Mouse (Mus musculus): ENCODE data around the gene Itpr1.
A peak's percentile ranks its signal among the peaks of the same experiment; 100 is the strongest.

Gene Itpr1

DNA sequence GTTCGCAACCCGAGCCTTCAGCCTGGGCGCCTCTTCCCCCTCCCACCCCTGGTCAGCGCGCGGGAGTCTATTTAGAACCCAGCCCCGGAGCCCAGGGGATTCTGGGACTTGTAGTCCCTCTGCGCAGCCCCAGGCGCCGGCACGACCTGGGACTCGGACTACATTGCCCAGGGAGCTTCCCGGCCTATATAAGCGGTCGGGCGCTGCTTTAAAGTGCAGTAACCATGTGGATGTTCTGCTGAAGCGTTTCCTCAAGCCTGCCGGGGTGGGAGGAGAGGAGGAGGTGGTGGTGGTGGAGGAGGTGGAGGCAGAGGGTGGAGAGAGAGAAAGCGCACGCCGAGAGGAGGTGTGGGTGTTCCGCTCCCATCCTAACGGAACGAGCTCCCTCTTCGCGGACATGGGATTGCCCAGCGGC is at the start of gene Itpr1:
Gene Itpr1, plus strand, starts transcription at position 216 of the 415 bp plus-strand sequence.
- peak; percentile 98 for DNase-seq (ENCODE audit: low spot score)

DNA sequence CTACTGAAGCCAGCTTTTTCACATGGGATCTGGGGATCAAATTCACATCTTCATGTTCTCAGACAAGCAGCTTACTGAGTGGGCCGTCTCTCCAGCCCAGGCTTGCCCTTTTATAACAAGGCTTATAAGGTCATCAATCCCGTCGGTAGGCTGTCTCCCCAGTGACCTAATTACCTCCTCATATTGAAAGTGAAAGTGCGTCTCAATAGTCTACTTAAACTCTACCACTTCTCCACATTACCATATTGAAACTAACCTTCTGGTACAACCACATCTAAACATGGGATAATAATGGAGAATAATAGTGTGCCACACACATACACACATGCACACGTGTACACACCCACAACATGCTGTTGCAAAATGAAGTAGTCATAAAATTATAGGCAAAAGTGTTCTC is 48.0 kb upstream of the Itpr1 start:
- DNase-seq (ENCODE audit: low spot score) = no peak

DNA sequence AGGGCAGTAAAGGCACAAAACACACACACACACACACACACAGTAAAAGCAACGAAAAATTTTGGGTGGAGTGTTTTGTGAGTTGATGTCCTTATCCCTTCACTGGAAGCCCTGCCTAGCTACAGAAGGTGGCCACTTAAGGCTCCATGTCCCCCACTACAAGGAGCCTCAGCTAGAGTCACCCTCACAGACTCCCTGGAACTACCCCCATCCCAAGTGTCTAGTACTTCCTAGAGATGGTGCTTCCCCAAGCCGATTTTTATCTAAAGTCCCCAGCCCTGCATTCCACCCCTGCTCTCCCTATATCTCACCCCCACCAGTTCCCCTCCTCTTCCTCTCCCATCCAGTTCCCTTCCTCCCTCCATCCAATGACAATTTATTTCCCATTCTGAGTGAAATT is 47.3 kb upstream of the Itpr1 start:
- DNase-seq (ENCODE audit: low spot score) = no peak

DNA sequence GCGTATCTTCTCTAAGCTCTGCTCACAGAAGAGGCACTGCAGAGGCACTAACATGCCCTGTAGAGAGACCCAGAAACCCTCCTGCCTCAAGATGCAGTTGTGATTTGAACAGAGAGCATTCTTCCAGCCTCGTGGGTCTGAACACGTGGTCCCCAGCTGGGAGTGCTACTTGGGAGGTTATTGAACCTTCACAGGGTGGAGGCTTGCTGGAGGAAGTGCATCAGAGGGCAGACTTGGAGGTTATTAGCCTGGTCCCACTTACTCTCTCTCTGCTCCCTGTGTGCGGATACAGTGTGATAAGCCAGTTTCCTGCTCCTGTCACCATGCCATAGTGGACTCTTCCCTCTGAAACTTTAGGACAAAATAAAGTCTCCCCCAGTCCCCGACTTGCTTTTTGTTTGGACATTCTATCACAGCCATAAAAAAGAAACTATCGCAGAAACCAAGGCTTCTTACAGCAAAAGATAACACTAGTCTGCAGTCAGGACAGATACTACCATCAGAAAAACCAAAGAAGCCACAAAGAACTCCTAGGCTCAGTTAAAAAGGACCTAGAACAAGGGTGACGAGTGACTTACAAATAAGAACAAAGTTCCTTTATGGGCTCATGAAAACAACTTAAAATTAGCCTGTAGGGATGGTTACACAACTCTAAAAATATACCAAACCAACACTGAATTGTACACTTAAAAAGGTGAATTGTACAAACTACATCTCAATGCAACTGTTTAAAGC is 44.8 kb upstream of the Itpr1 start:
- DNase-seq (ENCODE audit: low spot score) = no peak

DNA sequence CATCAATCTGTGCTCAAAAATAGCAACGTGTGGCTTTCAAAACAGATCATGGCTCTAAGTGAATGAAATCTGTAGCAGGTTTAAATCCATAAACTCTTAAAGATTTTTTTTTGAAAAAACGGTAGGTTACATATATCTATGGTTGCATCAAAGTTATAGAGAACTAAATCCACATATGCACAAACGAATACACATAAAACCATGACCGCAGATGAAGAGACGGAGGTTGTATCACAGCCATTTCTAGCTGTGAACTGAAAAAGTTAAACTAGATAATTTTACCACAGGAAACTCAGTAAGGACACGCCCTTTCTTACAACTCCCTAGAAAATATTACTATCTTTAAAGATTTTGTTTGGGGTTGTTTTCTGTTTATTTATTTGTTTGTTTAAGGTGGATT is 44.2 kb upstream of the Itpr1 start:
- DNase-seq (ENCODE audit: low spot score) = no peak

- no peak for DNase-seq (ENCODE audit: low spot score)
These were observed 43.4 kb upstream of the Itpr1 start for GRCm38 (mm10) chr6:108169466-108169865.

GRCm38 (mm10) chr6:108172219-108172618 is 40.7 kb upstream of the Itpr1 start:
- DNase-seq (ENCODE audit: low spot score) = no peak

GRCm38 (mm10) chr6:108174181-108174580 is 38.7 kb upstream of the Itpr1 start:
- no peak for DNase-seq (ENCODE audit: low spot score)

GRCm38 (mm10) chr6:108179087-108179486 is 33.8 kb upstream of the Itpr1 start:
- no peak for DNase-seq (ENCODE audit: low spot score)

DNA sequence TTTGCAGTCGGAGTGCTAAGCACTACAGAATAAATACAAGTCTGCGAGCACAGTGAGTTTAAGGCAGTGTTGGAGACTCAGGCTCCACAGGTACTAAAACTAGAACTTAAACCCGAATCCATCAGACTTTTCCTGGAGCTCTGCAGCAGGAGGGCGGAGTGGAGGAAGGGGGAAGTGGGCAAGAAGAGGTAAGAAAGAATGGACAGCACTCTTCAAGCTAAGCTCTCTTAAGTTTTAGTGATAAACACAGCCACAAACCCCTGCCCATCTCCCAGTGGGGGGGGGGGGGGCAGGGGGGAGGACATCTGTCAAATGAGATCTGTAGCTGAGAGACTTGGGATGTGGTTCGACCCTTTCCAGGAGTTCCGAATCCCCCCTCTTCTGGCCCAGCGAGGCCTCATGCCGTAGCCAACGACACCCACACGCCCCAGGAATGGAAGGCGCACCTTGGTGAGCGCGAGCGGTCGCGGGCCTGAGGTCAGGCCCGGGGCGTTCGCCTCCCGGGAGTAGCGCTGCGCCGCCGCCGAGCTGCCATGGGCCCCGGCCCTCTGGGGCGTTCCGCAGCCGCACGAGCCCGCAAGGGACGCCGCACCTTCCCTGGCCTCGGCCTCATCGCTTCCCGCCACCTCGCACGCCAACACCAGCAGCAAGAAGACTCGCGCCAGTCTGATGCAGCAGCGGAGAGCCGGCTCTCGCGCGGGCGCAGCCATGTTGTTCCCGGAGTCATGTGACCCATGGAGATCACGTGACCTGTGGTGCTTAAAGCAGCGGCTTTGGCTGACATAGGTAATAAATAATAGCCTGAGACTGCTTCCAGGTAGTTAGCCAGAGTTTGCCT is 27.8 kb upstream of the Itpr1 start, which contains the start of gene Sumf1:
Gene Sumf1, minus strand, starts transcription at position 736 of the 838 bp plus-strand sequence.
- DNase-seq (ENCODE audit: low spot score) = peak; percentile 94

GRCm38 (mm10) chr6:108185685-108186009 is 27.2 kb upstream of the Itpr1 start:
- DNase-seq (ENCODE audit: low spot score) = no peak

DNA sequence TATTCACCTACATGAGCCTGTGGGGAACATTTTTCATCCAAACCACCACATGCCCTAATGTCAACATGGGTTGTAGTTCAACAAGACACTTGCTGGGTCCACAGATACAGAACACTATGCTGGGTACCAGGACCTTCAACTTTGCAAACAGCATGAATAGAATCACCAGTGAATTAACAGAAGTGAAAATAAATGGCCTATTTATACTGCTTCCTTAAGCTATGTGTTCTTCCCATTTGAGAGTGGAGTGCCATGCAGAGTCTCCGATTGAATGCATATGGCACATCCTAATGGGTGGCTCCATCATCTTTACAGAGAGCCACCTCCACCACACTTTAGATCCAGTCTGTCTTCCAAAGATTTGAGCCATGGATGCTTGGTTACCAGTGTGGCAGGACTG is 22.2 kb upstream of the Itpr1 start:
- no peak for DNase-seq (ENCODE audit: low spot score)

DNA sequence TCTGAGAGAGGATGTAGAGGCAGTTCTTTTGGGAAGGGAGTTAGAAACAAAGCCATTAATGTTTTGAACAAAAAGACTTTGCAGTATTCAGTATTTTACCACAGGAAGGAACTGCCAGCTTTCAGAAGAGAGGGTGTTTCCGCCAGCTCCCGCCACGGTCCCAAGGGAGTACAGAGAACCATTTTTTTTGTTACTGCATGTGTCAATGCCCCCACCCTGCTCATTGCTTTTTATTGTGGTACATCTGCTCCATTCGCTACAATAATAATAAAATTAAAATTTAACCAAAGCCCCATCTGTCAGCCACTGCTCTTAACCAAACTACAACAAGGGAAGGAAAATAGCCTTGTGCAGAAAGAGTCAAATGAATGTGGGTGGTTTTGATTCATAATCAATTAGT is 20.3 kb upstream of the Itpr1 start:
- DNase-seq (ENCODE audit: low spot score) = no peak

DNA sequence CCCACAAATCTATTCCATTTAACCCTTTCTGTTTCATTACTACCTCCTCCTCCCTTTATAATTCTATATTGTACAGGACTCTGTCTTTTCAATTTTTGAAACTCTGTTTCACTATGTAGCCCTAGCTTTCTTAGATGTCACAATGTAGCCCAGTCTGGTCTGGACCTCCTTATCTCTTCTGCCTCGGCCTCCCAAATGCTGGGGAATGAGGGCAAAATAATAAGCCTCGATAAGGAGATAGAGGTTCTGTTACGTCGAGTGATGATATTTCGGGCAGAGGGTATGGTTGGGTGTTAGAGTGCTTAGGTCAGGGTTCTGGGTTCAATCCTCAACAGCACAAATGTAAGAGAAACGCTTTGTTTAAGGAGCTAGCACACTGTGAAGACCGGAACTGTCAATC is 16.2 kb upstream of the Itpr1 start:
- DNase-seq (ENCODE audit: low spot score) = no peak

GRCm38 (mm10) chr6:108197117-108197516 is 15.8 kb upstream of the Itpr1 start:
- DNase-seq (ENCODE audit: low spot score) = no peak

DNA sequence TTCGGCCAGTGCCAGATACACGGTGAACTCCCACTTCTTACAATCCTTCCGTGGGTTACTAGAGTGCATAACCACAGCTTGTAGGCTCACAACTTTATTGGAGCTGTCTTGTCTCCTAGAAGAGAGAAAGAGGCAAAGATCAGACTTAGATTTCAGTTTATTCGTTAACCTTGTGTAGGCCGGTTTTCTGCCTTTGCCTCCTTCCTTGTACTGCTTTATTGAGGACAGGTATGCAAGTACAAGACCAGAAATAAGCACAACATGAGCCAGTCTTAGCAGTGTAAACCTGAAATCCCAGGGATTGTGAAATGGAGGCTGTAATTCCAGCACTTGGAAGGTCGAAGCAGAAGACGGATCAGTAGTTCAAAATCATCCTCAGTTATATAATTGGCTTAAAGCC is 14.6 kb upstream of the Itpr1 start:
- DNase-seq (ENCODE audit: low spot score) = no peak

DNA sequence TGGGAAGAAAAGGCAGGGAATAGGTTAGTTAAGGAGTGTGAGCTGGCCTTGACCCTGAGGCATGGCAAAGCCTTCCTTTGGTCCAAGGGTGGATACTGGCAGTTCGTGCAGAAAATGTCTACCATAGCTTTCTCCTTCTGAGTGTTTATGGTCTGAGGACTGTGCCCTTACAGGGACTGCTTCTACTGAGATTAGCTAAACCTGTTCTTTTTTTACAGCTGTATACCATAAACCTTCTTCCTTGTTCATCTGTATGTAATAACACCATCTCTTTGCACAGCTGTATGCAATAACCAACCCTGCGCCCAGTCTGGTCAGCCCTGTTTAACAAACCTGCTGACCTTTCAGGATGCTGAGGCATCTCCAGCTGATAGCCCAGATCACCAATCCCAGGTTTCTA is 8.6 kb upstream of the Itpr1 start:
- DNase-seq (ENCODE audit: low spot score) = no peak

GRCm38 (mm10) chr6:108206145-108206544 is 6.8 kb upstream of the Itpr1 start:
- DNase-seq (ENCODE audit: low spot score) = no peak

GRCm38 (mm10) chr6:108206914-108207566 is 5.9 kb upstream of the Itpr1 start:
- DNase-seq (ENCODE audit: low spot score) = no peak

GRCm38 (mm10) chr6:108211896-108212880 is 708 bp upstream of the Itpr1 start:
- peak; percentile 20 for DNase-seq (ENCODE audit: low spot score)

- peak; percentile 30 for DNase-seq (ENCODE audit: low spot score)
These were observed 791 bp downstream of the Itpr1 start for GRCm38 (mm10) chr6:108213481-108214293.

Data from urinary bladder, postnatal 14 days (tissue).